Mouse (Mus musculus) fibroblast of lung, adult 2 months (primary cell): ENCODE results near the gene Tmem106b.

Source experiments
- DNase-seq: peaks from one replicate; pipeline ENCODE4 v3.0.0-alpha.2; 2011; ENCODE audit warnings: low read depth

The Tmem106b gene

DNA sequence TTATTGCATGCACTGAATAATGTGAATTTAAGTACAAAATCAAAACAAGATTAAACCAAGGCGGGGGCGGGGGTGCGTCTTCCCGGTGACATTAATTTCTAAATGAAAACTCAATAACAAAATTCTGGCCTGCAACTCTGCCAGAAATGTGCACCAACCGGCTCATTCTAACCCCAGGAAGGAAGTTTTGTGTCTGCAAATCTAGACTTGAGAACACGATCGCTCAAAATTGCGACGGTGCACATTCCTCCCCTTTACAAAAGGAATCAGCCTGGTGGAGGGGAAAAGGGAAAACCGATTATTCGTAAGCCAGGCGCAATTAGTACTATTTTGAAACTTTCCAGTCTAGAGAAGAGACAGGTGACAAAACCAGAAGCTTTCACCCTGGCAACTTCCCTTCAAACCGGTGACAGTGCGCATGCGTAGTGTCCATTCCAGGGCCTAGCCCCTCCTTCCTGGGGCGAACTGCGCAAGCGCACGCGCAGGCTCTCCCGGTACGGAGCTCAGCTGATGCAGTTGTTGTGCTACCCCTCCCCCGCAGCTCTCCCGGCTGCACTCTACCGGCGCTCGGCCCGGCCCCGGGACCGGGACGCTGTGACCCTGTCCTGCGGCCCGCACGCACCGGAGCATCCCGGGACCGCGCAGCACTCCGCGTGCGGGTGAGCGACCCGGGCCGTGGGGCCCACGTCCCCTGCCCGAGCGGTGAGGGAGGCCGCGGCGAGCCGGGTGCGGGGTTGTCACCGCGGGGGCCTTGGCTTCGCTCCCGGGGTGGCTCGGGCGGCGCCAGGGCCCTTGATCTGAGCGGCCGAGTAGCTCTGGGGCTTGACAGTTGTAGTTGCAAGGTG is at the start of gene Tmem106b:
Gene Tmem106b, plus strand, starts transcription at position 458 of the 845 bp plus-strand sequence.
- DNase-seq = peak; percentile 92

- no peak for DNase-seq
These were observed 48.1 kb upstream of the Tmem106b start for GRCm38 (mm10) chr6:13021245-13022100.

DNA sequence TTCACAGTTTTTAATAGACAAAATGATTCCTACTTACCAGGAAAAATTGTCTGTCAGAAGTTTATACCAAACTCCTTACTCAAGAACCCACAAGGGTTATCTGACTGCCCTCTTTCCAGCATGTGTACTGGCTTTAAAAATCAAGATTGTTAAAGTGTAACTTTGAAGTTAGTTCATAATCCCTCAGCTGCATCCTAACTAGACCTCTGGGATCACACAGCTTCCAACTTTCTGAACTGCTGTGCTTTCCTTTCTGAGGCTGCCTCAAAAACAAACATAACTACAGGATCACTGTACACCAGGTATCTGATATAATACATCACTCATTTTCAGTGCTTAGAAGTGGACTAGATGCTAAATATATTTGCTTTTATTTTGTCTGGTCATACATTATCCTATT is 39.0 kb upstream of the Tmem106b start:
- no peak for DNase-seq

DNA sequence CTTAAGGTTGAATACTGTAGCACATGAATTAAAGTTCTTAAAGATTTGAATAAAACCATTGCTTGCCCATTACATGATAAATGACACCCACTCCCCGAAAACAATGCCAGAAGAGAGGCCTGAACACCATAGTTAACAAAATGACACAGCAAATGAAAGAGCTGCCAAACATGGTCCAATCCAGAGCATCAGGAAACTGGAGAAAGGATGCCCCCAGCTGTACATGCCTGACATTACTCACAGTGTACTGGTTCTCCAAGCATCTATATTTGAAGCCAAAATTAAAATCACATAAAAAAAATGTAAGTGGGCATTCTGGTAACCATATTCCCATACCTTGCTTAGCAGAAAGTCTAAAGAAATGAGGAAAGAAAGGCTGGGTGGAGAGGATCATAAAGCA is 38.6 kb upstream of the Tmem106b start:
- peak; percentile 44 for DNase-seq

- DNase-seq = peak; percentile 49
These were observed 17.0 kb upstream of the Tmem106b start for GRCm38 (mm10) chr6:13052408-13053200.

- no peak for DNase-seq
These were observed 8.1 kb upstream of the Tmem106b start for GRCm38 (mm10) chr6:13061276-13062039.

- no peak for DNase-seq
These were observed 7.5 kb upstream of the Tmem106b start for GRCm38 (mm10) chr6:13062063-13062462.

- no peak for DNase-seq
These were observed 6.8 kb upstream of the Tmem106b start for GRCm38 (mm10) chr6:13062691-13063255.

- DNase-seq = no peak
These were observed 527 bp downstream of the Tmem106b start for GRCm38 (mm10) chr6:13070147-13070425.

- DNase-seq = no peak
These were observed 926 bp downstream of the Tmem106b start for GRCm38 (mm10) chr6:13070485-13070884.

DNA sequence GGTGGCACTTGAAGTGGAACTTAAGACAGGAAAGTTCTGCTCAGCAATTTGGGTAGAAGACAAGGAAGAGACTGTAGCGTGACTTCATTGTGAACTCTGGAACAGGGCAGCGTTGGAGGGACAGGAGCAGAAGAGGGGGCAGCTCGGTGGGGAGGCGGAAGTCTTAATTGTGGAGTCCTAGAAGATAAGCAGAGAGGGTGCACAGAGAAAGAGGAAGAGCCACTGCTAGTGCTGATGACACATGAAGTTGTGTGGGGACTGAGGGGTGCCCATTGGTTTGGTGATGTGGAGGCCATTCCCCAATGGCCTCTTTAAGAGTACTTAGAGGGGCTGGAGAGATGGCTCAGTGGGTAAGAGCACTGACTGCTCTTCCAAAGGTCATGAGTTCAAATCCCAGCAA is 3.5 kb downstream of the Tmem106b start:
- DNase-seq = no peak

- no peak for DNase-seq
These were observed 4.3 kb downstream of the Tmem106b start for GRCm38 (mm10) chr6:13073876-13074275.

DNA sequence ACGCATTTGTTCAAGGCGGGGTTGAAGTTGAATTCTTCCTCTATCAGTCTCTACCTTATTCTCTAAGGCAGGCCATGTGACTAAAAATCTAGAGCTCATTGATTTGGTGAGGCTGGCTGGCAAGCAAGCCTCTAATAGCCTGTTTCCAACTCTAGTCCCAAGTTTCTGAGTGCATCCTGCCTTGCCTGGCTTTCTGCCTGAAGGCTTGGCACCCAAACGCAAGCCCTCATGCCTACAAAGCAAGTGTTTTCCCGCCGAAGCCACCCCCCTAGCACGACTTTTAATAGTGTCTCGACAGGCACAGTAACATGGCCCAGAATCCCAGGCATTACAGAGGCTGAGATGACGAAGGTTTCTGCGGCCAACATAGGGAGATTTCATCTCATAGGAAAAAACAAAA is 13.3 kb downstream of the Tmem106b start:
- DNase-seq = no peak

DNA sequence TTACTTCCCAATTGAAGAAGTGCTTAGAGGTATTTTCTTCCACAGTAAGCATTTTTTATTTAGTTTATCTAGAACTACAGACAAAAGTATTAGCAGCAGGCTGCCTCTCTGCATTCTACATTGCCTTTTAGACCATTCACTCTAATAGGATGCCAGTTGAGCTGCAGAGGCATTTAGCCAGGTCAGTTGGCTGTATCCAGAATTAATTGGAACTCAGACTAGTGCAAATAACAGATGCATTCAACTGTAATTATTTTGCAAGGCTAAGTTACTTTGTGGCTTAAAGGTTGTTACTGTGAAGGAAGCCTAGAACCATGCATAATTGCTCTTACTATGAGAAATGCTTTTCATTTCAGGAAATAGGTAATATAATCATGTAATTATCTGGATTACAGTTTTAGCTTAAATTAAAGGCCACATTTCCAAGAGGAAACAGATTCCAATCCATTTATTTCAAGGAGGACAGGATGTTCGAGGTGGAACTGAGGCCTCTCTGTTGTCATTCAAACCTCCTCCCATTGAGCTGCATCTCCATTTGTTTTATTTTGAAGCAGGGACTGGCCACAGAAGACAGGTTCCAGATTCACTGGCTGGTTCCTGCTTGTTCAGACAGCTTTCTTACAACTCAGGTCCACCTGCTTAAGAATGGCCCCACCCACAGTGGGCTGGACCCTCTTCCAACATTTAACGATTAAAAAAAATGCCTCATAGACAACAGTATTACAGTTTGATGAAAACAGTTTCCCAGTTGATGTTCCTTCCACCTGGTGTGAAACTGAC is 27.3 kb downstream of the Tmem106b start:
- DNase-seq = no peak

DNA sequence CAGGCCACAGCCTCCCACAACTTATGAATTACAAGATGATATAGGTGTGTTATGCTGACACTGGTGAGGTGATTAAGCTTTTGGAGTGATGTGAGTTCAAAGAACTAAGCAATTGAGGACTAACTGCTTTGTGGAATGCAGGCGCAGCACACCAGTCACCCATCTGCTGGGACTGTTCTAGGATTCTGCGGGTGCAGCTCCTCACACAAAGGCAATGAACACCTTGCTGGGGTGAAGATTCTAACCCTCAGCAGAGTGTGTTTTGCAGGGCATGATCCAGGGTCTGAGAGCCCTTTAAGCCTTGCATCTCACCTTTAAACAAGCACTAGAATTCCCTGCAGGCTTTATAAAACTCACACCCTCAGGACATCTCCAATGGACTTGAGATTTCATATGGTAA is 30.6 kb downstream of the Tmem106b start:
- no peak for DNase-seq

- no peak for DNase-seq
These were observed 39.1 kb downstream of the Tmem106b start for GRCm38 (mm10) chr6:13108662-13109061.

DNA sequence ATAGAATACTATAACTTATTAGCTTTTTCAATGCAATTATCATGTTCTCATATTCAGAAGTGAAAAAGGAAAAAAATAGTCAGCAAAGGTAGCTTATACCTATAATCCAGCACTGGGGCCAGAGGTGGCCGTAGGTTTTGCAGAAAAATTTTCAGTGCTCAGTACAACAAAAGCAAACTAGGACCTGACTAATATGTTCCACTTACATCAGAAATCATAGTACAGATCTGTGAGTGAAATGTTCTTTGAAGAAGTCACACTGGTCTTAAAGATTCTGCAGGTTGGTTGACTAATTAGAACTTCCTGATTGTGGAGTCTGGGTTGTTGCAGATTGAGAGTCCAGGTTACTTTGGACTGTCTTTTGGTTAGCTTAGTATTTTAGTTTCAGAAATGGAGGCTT is 67.7 kb downstream of the Tmem106b start:
- no peak for DNase-seq
